Mouse (Mus musculus) lung, postnatal 10 days (tissue): ENCODE results near the gene Gucy1b2.

Experiments
- DNase-seq: peaks from one replicate; pipeline ENCODE4 v3.0.0; 2021

Gucy1b2 gene

DNA sequence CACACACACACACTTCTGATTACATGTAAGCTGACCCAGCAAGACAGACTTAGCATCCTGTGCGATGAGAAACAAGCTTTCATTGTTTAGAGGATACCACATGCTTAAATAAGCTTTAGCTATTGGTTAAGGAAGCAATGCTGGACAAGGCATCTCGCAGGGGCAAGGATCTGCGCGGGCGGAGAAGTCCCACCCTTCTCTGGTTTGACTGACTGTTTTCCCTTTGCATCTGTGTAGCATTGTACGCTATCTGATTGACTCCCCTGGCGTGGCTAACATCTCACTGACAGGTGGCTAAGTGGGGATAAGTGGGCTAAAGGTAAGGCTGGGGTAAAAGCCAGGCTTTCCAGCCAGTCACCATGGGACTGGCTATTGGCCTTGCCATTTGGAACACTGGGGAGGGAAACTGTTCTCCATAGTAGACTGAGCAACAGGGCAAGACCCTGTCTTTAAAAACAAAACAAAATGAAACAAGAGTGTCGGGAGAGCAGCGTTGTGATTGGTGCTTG lies at the start of gene Gucy1b2:
Gucy1b2 (minus strand) TSS at position 51 of the 509 bp plus-strand sequence.
- DNase-seq = no peak

DNA sequence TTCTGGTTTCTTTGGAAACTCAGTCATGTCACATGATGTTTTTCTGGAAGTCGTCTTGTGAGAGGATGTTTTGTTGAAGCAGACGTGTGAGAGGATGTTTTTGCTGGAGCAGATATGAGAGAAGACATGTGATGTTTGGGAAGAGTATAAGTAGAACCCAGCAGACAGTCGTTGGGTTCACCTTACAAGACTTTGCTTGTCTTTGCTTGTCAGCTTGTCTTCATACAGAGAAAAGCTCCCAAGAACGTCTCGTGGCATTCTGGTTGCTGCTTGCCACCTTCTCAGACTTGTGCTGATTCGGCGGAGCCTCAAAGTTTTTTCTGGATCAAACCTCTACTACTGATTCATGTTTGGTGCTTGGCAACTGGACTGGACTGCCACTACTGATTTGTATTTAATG lies 41.3 kb upstream of the Gucy1b2 start:
- no peak for DNase-seq

DNA sequence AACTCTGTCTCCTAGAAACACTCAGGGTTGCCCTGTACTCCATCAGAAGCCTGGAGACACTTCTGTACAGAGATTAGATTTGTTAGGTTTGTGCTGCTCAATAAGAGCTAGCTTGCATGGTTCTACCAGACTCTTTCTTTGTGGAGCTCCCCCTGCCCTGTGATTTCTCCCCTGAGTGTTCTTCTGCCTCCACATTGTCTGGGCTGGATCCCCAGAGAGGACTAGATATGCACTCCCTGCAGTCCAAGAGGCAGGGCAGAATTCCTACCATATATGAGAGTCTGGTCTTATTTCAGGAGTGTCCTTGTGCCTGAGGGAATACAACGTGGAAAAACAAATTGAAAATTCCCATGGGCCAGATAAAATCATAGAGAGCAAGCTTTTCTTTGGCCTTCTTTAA lies 40.4 kb upstream of the Gucy1b2 start:
- DNase-seq = no peak

DNA sequence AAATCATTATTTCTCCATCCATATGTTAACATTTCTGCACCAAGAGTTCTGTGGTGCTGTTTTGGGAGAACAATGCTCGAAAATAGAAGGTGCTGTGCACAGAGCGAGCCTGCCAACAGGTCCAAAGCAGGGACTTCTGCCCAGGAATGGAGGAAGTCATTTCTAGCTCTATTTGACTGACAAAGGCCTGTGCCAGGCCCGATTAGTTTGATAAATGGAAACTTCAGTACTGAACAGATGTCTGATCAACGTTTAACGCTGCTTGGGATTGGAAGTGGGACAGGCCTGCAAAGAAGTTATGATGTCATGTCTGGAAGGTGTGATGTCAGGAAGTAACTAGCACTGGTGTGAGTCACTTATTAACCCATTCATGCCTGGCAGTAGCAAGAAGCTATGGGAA lies 37.4 kb upstream of the Gucy1b2 start:
- DNase-seq = no peak

DNA sequence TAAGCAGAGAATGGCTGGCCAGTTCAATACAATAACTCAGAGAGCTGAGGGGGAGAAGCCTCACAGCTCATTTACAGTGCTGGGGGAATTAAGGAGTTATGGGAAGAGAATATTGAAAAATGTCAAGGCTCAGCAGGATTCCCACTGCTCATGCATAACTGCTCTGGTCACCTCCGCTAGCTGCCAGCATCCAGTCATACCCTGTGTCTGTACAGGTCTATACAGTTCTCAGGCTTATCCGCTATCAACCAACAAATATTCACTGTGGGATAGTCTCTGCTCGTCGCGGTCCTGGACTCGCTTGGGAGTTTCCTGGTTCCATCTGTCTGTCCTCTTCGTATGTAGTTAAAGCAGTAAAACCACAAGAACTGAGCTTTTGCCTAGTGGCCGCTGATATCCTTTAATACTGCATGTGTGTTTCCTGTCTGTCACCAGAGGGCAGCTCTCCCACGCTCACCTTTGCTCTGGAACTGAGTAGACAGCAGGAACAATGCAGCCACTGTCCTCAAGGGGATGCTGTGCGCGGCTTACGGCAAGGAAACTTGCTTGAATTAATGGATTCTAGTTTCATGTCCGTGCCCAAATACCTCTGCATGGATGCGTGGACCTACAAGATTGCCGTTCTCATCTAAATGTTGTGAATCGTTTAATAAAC lies 36.2 kb upstream of the Gucy1b2 start:
- DNase-seq = peak; percentile 87

DNA sequence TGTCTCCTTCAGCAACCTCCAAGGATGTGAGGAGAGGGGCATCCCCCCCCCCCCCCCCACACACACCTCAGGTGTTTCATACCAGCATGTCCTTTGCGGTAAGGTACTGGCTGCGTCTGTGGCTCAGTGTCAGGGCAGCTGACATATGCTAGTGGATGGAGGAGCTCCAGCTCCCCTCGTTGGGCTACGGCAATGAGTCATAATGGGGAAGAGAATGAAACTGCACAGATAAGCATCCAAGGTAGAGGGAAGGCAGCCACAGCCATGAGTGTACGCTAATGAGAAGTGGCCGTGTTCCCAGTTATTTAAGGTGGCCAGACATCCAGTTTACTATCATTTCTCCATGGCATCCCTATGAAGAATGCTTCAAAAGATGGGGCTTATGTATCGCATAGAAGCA lies 32.2 kb upstream of the Gucy1b2 start:
- no peak for DNase-seq

DNA sequence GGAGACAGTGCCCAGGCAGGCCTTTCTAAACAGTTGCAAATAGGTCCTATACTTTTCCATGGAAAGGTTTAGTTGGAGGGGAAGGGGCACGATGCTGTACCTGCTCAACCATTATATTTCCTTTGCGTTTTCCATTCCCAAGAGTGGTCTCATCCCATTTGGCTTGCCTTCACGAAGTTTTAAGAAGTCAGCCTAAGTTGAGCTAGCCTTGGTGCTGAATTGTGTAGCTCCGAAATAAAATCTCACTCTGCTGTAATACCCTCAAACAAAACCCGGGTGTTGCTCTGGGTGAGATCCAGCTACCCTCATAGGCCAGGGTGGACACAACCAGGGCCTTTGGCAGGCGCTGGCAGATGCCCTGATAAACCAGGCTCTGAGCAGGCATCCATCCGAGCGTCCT lies 25.3 kb upstream of the Gucy1b2 start:
- DNase-seq = no peak

DNA sequence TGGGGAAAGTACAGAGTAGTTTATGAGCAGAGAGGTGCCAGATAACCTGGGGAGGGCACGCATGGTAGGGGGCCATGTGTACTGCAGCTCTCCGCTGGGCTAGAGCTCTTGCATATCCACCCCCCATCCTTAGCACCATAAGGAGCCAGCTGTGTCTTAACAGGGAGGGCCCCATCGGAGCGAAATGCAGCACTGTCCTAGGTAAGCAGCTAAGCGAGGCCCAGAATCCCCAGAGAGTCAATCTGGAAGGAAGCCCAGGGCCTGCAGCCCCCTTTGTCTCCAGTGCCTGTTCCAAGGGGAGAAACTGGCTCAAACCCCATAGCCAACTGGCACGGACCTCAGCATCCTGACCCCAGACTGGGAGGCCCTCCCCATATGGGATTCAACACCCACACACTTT lies 23.3 kb upstream of the Gucy1b2 start:
- no peak for DNase-seq

DNA sequence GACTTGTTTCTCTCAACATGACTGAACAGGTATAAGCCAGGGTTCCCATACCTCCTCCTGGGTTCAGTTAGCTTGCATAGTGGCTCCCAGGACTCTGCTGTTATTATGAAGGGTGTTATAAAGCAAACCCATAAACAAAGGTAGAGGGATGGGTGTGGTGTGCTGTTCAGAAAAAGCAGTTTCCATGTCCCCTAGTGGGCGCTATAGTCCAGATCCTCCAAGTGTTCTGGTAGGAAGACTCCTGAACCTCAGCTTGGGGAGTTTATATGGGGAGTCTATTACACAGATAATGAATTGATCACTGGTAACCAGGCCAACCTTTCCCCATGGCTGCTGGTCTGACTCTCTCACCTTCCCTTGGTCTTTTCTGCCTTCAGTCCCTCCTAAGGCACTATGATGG lies 18.4 kb upstream of the Gucy1b2 start:
- no peak for DNase-seq

DNA sequence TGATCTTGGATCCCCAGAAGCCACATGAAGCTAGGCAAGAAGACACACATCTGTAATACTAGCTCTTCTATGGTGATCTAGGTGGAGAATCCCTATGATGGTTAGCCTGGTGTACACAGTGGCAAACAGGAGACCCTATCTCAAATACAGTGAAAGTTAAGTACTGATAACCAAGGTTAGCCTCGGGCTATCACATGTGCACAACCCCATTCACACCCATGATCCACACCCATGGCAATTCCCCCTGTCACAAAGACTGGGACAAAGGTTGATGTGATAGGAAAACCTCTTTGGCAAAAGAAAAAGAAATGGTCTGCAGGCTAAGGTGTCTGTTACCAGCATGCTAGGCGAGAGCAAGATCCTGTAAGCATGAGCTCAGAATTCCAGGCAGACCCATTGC lies 16.0 kb upstream of the Gucy1b2 start:
- DNase-seq = no peak

DNA sequence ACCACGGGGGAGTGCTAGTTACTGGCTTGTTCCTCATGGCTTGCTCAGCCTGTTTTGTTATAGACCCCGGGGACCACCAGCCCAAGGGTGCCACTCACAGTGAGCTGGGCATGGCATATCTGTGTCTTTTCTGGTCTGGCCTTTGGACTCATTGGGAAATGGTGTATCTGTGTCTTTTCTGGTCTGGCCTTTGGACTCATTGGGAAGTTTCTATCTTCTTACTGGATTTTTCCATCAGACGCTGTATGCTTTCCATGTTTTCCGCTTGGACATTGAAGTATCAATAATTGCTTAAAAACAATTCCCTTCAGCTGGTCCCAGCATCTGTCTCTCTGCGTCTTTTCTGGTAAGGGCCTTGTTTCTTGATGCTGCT lies 12.7 kb upstream of the Gucy1b2 start:
- DNase-seq = no peak

DNA sequence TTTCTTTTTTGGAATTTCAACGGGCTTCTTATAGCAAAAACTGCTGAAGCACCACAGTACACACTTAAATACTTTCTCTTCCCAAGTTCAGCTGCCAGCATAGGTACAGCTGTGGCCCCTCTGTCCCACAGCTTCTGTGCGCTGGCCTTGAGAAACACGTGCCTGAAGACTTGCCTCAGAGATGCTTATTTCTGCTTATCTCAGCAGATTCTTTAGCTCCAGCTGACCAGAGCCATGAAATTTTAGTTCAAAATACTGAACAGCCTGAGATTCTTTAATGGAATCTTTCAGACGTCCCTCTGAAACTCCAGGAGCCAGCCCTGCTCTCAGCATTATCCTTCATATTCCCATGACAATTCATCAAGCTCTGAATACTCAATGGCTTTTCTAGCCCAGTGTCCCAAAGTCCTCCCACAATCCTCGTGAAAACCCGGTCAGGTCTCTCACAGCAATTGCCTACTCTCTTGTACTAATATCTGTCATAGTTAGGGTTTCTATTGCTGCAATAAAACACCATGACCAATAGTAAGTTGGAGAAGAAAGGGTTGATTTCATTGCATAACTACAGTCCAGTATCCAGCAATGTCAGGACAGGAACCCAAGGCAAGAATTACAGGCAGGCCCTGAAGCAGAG lies 12.1 kb upstream of the Gucy1b2 start:
- no peak for DNase-seq

DNA sequence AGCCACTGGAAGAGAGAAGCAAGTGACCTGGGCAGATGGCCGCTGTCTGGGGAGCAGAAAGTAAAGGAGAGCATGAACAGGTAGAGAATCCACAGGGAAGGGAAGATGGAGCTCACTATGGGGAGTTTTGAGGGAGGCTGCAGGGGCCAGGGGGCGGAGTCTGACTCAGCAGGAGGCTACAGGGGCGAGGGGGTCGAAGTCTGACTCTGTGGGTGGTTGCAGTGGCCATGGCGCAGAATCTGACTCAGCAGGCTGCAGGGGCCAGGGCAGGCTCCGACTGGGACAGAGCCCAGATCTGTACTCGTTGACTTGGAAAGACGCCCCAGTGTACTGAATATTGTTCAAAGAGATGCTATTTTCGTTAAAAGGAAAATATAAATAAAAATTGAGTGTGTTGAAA lies 8.9 kb upstream of the Gucy1b2 start:
- DNase-seq = peak; percentile 58

DNA sequence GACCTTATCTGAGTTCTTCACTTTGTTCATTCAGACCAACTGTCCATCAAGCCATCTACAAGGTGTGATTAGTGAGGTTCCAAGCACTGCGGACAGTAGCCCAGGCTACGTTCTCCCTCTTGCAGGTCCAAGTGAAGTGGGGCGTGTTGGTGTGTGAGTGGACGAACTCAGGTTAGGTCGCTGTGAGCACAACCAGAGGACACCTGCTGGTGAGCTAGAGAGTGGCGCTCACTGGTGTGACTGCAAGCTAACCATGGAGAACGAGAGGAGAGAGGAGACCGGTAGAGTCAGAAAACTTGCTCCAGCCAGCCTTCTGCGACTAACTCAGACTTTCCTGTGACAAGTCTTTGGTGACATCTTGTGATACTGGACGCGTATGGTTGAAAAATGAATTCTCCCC lies 3.5 kb upstream of the Gucy1b2 start:
- no peak for DNase-seq

DNA sequence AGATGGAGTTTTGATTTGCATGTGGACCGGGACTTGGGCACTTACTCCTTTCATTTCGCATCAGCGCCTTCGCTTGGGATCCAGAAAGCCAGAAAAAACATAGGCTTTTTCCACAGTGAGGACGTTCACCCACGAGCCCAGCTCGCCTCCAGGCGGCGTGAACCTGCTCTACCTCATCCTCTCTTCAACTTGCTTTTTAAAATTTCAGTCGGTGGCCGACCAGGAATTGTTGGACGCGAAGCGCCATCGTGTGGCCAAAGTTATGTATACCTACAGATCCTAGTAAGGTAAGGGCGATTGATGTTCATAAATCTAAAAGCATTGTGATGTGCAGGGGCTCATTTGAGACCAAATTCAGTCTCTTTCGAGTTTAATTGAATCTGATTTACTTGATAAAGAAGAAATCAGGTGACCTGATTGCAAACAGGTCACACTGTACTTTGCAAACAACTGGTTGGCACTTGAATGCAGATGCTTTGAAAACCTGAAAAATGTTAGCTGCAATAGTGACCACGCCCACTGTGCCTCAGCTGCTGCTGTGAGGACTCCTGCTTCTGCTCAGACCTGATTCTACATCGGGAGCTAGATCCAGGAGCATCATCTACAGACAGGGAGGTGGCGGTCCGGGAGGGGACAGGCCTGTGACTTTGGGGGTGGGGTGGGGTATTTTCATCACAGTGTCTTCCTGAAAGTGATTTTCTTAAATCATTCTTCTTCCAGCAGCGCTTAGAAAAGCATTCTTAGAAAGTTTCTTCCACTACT lies 1.5 kb upstream of the Gucy1b2 start:
- peak; percentile 92 for DNase-seq

DNA sequence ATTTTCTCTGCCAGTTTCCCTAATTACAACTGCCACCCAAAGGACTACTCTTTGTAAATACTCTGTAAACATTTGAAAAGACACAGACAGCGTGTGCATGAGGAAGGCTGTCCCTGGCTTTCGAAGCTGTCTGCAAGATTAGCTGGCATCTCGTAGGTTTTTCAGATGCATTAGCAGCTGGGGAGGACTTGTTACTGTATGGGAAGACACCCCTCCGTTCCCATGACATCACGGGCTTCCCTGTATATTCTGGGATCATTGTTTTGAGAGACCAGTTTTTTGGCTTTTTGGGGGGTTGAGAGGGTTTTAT lies 564 bp downstream of the Gucy1b2 start:
- no peak for DNase-seq

DNA sequence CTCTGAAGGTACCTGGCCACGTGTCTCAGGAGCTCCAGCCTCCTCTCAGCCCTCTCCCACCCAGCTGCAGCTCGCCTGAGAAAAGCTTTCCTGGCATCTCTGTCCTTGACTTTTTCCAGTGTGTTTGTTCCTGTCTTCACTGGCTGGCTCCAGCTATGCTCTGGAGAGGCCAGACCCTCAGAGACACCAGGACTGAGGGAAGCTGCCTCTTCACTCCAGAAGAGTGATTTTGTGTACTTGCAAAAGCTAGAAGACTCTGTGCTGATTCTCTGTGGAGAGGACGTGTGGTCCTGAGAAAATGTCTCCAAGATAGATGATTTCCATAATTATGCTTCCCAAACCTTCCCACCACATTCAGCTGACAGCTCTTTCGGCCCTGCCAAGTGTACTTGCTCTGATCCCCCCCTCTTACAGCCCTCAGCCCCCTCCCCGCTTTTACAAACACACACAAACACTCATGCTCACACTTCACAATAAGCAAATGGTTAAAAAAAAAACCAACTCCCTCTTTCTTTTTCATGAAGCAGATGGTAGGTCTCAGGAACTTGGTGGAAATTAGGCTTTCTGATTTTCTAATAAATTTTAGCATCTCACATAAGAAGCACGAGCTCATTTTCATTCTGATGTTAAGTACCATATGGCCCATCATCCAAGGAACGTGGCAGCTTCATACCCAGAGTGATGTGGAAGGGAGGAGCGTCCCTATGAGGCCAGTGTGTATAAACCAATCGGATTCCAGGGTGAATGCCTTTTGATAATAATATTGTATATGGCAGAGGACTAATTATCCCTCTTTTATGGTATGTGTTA lies 1.1 kb downstream of the Gucy1b2 start:
- no peak for DNase-seq

DNA sequence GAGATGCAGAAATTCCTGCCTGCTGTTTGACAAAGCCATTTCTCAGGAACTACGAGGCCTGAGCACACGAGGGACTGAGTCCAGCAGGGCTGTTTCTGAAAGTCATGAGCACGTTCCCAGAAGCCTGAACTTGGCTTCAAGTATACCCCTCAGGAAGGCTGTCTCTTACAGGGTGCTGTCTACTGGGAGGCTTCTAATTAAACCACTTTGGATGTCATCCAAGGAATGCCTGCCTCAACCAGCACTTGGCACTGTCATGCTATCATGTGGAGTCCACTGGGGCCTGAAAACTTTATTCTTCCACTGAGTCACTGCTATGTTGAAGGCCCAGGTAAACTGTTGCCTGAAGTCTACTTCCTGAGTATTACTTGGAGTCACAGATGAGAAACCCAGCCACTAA lies 2.0 kb downstream of the Gucy1b2 start:
- DNase-seq = no peak

DNA sequence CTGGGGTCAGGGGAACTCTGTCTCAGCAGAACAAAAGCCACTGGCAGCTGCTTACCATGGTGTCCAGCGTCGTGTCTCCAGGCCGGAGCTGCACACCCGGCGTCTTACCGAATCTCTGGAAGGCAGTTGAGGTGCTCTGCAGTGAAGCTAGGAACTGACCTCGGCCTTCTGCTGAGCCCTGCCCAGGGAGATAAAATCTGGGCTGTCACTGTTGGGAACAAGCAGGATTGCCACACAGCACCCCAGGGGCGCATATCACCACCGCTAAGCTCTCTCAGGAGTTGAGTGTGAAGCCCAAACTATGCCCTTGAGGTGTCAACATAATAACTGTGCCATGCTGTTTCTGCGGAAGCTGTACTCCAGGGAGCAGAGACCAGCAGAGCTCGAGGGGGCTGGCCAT lies 2.8 kb downstream of the Gucy1b2 start:
- no peak for DNase-seq

DNA sequence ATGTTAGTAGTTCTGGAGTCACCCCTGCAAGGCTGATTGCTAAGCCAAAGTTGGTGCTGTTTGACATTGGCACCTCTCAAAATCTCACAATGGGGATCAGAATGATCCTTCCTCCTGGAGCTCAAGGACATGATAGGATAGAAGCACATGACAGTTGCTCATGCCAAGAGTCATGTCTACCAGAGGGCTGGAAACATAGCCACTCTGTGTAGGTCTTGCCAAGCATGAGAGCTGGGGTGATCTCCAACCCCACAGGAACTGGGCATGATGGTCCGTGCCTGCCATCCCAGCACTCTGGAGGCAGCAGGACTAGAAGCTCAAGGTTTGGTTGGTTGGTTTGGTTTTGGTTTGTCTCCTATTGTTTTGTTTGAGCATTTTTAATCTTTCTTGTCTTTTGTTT lies 5.4 kb downstream of the Gucy1b2 start:
- DNase-seq = no peak

DNA sequence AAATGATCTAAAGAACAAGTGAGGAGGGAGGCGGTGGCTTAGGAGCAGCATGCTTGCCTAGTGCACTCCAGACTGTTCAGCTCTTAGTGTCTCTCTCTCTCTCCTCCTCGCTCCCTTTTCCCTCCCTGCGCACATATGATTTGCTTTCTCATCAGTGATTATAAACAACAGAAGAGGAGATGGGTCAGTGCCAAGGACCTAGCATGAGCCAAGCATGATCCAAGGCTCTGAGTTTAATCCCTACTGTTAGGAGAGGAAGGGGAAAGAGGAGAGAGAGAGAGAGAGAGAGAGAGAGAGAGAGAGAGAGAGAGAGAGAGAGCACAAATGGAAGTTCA lies 8.9 kb downstream of the Gucy1b2 start:
- DNase-seq = peak; percentile 55

DNA sequence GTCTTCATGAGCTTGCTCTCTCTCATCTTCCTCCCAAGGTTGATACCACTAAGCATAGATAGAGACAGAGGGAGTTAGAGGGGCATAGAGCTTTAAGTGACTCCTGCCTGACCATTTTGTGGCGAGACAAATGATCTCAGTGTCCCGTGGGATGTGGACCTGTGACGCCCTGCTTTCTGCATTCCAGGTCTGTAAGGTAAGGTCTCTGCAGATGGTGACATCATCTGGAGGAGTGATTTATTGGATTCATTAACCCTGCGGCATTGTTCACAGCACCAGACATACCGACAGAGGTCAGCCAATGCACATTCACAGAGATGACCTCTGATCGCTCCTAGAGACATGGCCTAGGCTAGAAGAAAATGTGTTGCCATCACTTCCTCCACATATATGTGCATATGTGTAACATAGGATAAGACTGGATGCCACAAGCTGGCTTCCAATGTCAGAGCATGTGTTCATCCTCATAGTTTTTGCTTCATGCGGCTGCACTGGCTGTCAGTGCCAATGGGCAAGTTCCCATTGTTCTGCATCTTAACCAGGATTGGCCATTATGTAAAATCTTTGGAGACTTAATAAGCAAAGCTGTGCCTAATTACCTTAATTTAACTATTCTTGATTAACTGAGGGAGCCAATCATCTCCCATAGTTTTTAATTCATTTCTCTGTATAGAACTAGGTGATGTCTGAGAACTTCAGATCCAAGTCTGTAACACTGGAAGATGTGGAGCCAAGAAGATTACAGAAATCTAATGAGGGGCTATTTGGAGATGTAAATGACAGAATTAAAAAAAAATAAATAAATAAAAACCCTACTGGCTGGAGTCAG lies 9.5 kb downstream of the Gucy1b2 start:
- no peak for DNase-seq
